Mouse (Mus musculus) lung, postnatal 0 days (tissue): Measurements from ENCODE around the gene Hist1h1t.

Experiments
- CTCF ChIP-seq: IDR thresholded peaks from 2 replicates; pipeline ENCODE4 v1.5.1; 2016; ENCODE audit warnings: antibody characterized with exemption, mild to moderate bottlenecking
- EP300 ChIP-seq: IDR thresholded peaks from 2 replicates; pipeline ENCODE4 v1.6.1; 2016; ENCODE audit warnings: antibody characterized with exemption, mild to moderate bottlenecking, control low read depth

GRCm38 (mm10) chr13:23699767-23700166, 4.2 kb downstream of the Hist1h1t start:
- TF ChIP-seq CTCF (no peak), EP300 (no peak)
